Mouse (Mus musculus) erythroblast, adult 5-6 weeks (primary cell): ENCODE measurements around the gene Hspb6. TPM values are rescaled to one million over a fixed set of nuclear protein-coding genes. Genes with fewer than 3 reads are reported as not detected.

Experiments used
- ATAC-seq: replicated peaks from 2 replicates; pipeline ENCODE4 v1.8.0; 2016; ENCODE audit warnings: moderate number of reproducible peaks, mild to moderate bottlenecking, moderate TSS enrichment, inconsistent platforms; ENCODE audit not compliant: poor library complexity, low FRiP score, severe bottlenecking
- total RNA-seq, 2 experiments: library from RNA; stranded (forward) in 1 of 2; stranded (reverse) in 1 of 2; fragments of 150-400 nt in 1 of 2; fragments of 200-764, 138-1000 nt in 1 of 2; gene quantifications; 2 replicates each; pipeline versions ENCODE4 v1.2.3 to v1.2.4; 2015 to 2017; ENCODE audit warnings: low replicate concordance in 2 of 2

The Hspb6 gene
- total RNA-seq, 2 experiments from 2014 or later, result 3.9 to 19.4 TPM

GRCm38 (mm10) chr7:30602583-30602982 lies 50.6 kb downstream of the Hspb6 start:
- no peak for ATAC-seq

DNA sequence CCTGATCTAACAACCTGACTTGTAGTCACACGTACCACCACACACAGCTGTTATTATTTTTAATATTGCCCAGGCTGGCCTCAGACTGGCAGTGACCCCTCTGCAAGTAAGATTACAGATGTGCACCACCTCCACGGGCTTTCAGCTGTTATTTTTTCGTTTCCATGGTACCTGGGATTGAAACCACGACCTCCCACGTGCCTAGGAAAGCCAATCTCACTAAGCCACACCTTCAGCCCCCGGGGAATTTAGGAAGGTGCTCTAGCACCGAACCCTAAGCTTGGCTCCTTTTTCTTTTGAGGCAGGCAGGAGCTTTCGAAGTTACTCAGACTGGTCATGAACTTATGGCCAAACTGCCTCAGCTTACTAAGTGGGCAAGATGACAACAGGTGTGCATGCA lies 52.4 kb downstream of the Hspb6 start:
- ATAC-seq, result no peak

- ATAC-seq, result no peak
These were observed 53.0 kb downstream of the Hspb6 start for GRCm38 (mm10) chr7:30604944-30605343.

Other genes with a start within 250 kb of the Hspb6 start
Only the 30 nearest of the 34 such genes appear.
- 0.84 TPM in 1 of 2 replicates, not detected in the other for gene Sdhaf1, start 228.3 kb upstream of the Hspb6 start, total RNA-seq (2015; ENCODE audit: low replicate concordance)
- gene Sdhaf1, start 228.3 kb upstream of the Hspb6 start, total RNA-seq (2017; ENCODE audit: low replicate concordance), result 0.77 and 2.8 TPM in 2 replicates
- gene Lrfn3, start 189.4 kb upstream of the Hspb6 start, total RNA-seq (2015; ENCODE audit: low replicate concordance), result not detected in 2 replicates
- not detected in 2 replicates for gene Lrfn3, start 189.4 kb upstream of the Hspb6 start, total RNA-seq (2017; ENCODE audit: low replicate concordance)
- 315 and 361 TPM in 2 replicates for gene Tyrobp, start 138.4 kb upstream of the Hspb6 start, total RNA-seq (2015; ENCODE audit: low replicate concordance)
- gene Tyrobp, start 138.4 kb upstream of the Hspb6 start, total RNA-seq (2017; ENCODE audit: low replicate concordance), result 122 and 140 TPM in 2 replicates
- gene Hcst, start 132.3 kb upstream of the Hspb6 start, total RNA-seq (2015; ENCODE audit: low replicate concordance), result 14.2 and 29.0 TPM in 2 replicates
- gene Hcst, start 132.3 kb upstream of the Hspb6 start, total RNA-seq (2017; ENCODE audit: low replicate concordance), result 2.6 and 13.9 TPM in 2 replicates
- 2.1 and 5.0 TPM in 2 replicates for gene Nfkbid, start 130.4 kb upstream of the Hspb6 start, total RNA-seq (2015; ENCODE audit: low replicate concordance)
- 0.14 and 3.6 TPM in 2 replicates for gene Nfkbid, start 130.4 kb upstream of the Hspb6 start, total RNA-seq (2017; ENCODE audit: low replicate concordance)
- not detected in 2 replicates for gene Aplp1, start 106.6 kb upstream of the Hspb6 start, total RNA-seq (2015; ENCODE audit: low replicate concordance)
- gene Aplp1, start 106.6 kb upstream of the Hspb6 start, total RNA-seq (2017; ENCODE audit: low replicate concordance), result not detected in 2 replicates
- gene Kirrel2, start 94.5 kb upstream of the Hspb6 start, total RNA-seq (2015; ENCODE audit: low replicate concordance), result not detected in 2 replicates
- not detected in 2 replicates for gene Kirrel2, start 94.5 kb upstream of the Hspb6 start, total RNA-seq (2017; ENCODE audit: low replicate concordance)
- gene Nphs1, start 93.9 kb upstream of the Hspb6 start, total RNA-seq (2015; ENCODE audit: low replicate concordance), result not detected in 2 replicates
- gene Nphs1, start 93.9 kb upstream of the Hspb6 start, total RNA-seq (2017; ENCODE audit: low replicate concordance), result not detected in 2 replicates
- not detected in 2 replicates for gene Prodh2, start 58.6 kb upstream of the Hspb6 start, total RNA-seq (2015; ENCODE audit: low replicate concordance)
- not detected in 2 replicates for gene Prodh2, start 58.6 kb upstream of the Hspb6 start, total RNA-seq (2017; ENCODE audit: low replicate concordance)
- gene Arhgap33, start 17.1 kb upstream of the Hspb6 start, total RNA-seq (2015; ENCODE audit: low replicate concordance), result 5.0 and 6.7 TPM in 2 replicates
- gene Arhgap33, start 17.1 kb upstream of the Hspb6 start, total RNA-seq (2017; ENCODE audit: low replicate concordance), result 9.5 and 9.6 TPM in 2 replicates
- gene Proser3, start 121 bp downstream of the Hspb6 start, total RNA-seq (2015; ENCODE audit: low replicate concordance), result 0.38 and 2.1 TPM in 2 replicates
- 0.77 and 4.6 TPM in 2 replicates for gene Proser3, start 121 bp downstream of the Hspb6 start, total RNA-seq (2017; ENCODE audit: low replicate concordance)
- 48.0 and 55.0 TPM in 2 replicates for gene Lin37, start 7.7 kb downstream of the Hspb6 start, total RNA-seq (2015; ENCODE audit: low replicate concordance)
- gene Lin37, start 7.7 kb downstream of the Hspb6 start, total RNA-seq (2017; ENCODE audit: low replicate concordance), result 7.8 and 8.9 TPM in 2 replicates
- 3.5 and 30.1 TPM in 2 replicates for gene U2af1l4, start 11.1 kb downstream of the Hspb6 start, total RNA-seq (2015; ENCODE audit: low replicate concordance)
- 30.0 and 39.4 TPM in 2 replicates for gene U2af1l4, start 11.1 kb downstream of the Hspb6 start, total RNA-seq (2017; ENCODE audit: low replicate concordance)
- 1.3 and 4.8 TPM in 2 replicates for gene Gm49396, start 11.2 kb downstream of the Hspb6 start, total RNA-seq (2015; ENCODE audit: low replicate concordance)
- 5.2 and 6.6 TPM in 2 replicates for gene Gm49396, start 11.2 kb downstream of the Hspb6 start, total RNA-seq (2017; ENCODE audit: low replicate concordance)
- gene Psenen, start 11.4 kb downstream of the Hspb6 start, total RNA-seq (2015; ENCODE audit: low replicate concordance), result 73.4 and 88.8 TPM in 2 replicates
- gene Psenen, start 11.4 kb downstream of the Hspb6 start, total RNA-seq (2017; ENCODE audit: low replicate concordance), result 41.4 and 69.3 TPM in 2 replicates
- 4.0 and 7.3 TPM in 2 replicates for gene Igflr1, start 13.2 kb downstream of the Hspb6 start, total RNA-seq (2015; ENCODE audit: low replicate concordance)
- not detected in 2 replicates for gene Igflr1, start 13.2 kb downstream of the Hspb6 start, total RNA-seq (2017; ENCODE audit: low replicate concordance)
- 31.1 and 35.0 TPM in 2 replicates for gene Kmt2b, start 36.5 kb downstream of the Hspb6 start, total RNA-seq (2015; ENCODE audit: low replicate concordance)
- gene Kmt2b, start 36.5 kb downstream of the Hspb6 start, total RNA-seq (2017; ENCODE audit: low replicate concordance), result 14.9 and 21.2 TPM in 2 replicates
- gene Zbtb32, start 46.7 kb downstream of the Hspb6 start, total RNA-seq (2015; ENCODE audit: low replicate concordance), result not detected in 2 replicates
- not detected in 2 replicates for gene Zbtb32, start 46.7 kb downstream of the Hspb6 start, total RNA-seq (2017; ENCODE audit: low replicate concordance)
- not detected in 2 replicates for gene Upk1a, start 60.7 kb downstream of the Hspb6 start, total RNA-seq (2015; ENCODE audit: low replicate concordance)
- not detected in 2 replicates for gene Upk1a, start 60.7 kb downstream of the Hspb6 start, total RNA-seq (2017; ENCODE audit: low replicate concordance)
- 74.4 and 173 TPM in 2 replicates for gene Cox6b1, start 74.0 kb downstream of the Hspb6 start, total RNA-seq (2015; ENCODE audit: low replicate concordance)
- 135 and 145 TPM in 2 replicates for gene Cox6b1, start 74.0 kb downstream of the Hspb6 start, total RNA-seq (2017; ENCODE audit: low replicate concordance)
- gene Etv2, start 83.7 kb downstream of the Hspb6 start, total RNA-seq (2015; ENCODE audit: low replicate concordance), result not detected in 2 replicates
- gene Etv2, start 83.7 kb downstream of the Hspb6 start, total RNA-seq (2017; ENCODE audit: low replicate concordance), result not detected in 2 replicates
- gene Rbm42, start 98.1 kb downstream of the Hspb6 start, total RNA-seq (2015; ENCODE audit: low replicate concordance), result 12.3 and 22.5 TPM in 2 replicates
- gene Rbm42, start 98.1 kb downstream of the Hspb6 start, total RNA-seq (2017; ENCODE audit: low replicate concordance), result 14.0 and 15.1 TPM in 2 replicates
- gene Haus5, start 112.8 kb downstream of the Hspb6 start, total RNA-seq (2015; ENCODE audit: low replicate concordance), result 1.5 and 9.2 TPM in 2 replicates
- 10.5 and 13.7 TPM in 2 replicates for gene Haus5, start 112.8 kb downstream of the Hspb6 start, total RNA-seq (2017; ENCODE audit: low replicate concordance)
- not detected in 2 replicates for gene Pmis2, start 119.4 kb downstream of the Hspb6 start, total RNA-seq (2015; ENCODE audit: low replicate concordance)
- gene Pmis2, start 119.4 kb downstream of the Hspb6 start, total RNA-seq (2017; ENCODE audit: low replicate concordance), result not detected in 2 replicates
- not detected in 2 replicates for gene 2200002J24Rik, start 146.7 kb downstream of the Hspb6 start, total RNA-seq (2015; ENCODE audit: low replicate concordance)
- not detected in 2 replicates for gene 2200002J24Rik, start 146.7 kb downstream of the Hspb6 start, total RNA-seq (2017; ENCODE audit: low replicate concordance)
- not detected in 2 replicates for gene Atp4a, start 160.0 kb downstream of the Hspb6 start, total RNA-seq (2015; ENCODE audit: low replicate concordance)
- 0.14 and 0.68 TPM in 2 replicates for gene Atp4a, start 160.0 kb downstream of the Hspb6 start, total RNA-seq (2017; ENCODE audit: low replicate concordance)
- gene Tmem147, start 177.4 kb downstream of the Hspb6 start, total RNA-seq (2015; ENCODE audit: low replicate concordance), result 28.4 and 42.4 TPM in 2 replicates
- gene Tmem147, start 177.4 kb downstream of the Hspb6 start, total RNA-seq (2017; ENCODE audit: low replicate concordance), result 9.4 and 12.8 TPM in 2 replicates
- gene Gapdhs, start 191.5 kb downstream of the Hspb6 start, total RNA-seq (2015; ENCODE audit: low replicate concordance), result not detected in 2 replicates
- gene Gapdhs, start 191.5 kb downstream of the Hspb6 start, total RNA-seq (2017; ENCODE audit: low replicate concordance), result not detected in 2 replicates
- not detected in 2 replicates for gene Sbsn, start 199.3 kb downstream of the Hspb6 start, total RNA-seq (2015; ENCODE audit: low replicate concordance)
- not detected in 2 replicates for gene Sbsn, start 199.3 kb downstream of the Hspb6 start, total RNA-seq (2017; ENCODE audit: low replicate concordance)
- 7.7 and 29.0 TPM in 2 replicates for gene Dmkn, start 211.6 kb downstream of the Hspb6 start, total RNA-seq (2015; ENCODE audit: low replicate concordance)
- 5.3 and 10.9 TPM in 2 replicates for gene Dmkn, start 211.6 kb downstream of the Hspb6 start, total RNA-seq (2017; ENCODE audit: low replicate concordance)